Mouse (Mus musculus) ovary, postnatal 36 days (tissue): Measurements from ENCODE around the gene Polr2b.

Source experiments
- DNase-seq: peaks from one replicate; pipeline ENCODE4 v3.0.0; 2022; ENCODE audit warnings: low spot score, mixed read lengths

The Polr2b gene

DNA sequence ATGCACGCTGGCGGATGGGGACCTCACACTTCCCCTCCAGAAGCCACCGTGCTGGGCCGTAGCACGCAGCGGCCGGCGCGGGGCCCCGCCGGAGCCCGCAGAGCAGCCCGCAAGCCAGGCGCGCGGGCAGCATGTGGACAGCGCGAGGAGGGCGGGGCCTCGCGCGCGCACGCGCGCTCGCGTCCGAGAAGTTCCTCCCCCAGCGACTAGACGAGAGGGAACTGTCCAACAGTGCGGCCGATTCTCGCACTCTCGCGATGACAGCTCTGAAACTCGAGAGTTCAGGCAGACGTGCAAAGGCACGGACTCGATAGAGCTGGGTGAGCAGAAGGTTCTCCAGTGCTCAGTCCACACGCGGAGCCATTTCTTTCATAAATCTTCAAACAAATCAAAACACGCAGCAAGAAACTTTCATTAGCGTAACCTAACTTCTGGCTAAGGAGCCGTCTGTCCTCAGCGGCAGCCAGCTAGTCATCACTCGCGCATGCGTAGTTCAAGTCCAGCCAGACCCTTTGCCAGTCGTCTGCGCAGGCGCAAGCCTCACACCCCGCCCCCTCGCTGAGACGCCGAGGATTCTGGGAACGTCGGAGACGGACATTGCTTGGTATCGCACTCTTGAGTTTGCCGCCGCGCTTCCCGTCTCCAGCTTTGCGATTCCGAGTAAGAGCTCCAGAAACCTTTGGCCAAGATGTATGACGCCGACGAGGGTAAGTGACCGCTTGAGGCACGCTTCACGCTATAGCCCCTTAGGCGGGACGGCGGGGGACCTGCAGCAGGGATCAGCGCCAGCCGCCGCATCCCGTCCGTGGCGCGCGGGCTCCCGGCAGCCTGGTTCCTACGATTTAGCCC is at the start of gene Polr2b, which contains the start of gene Noa1:
Gene Polr2b, plus strand, starts transcription at position 224 of the 849 bp plus-strand sequence.
Gene Noa1, minus strand, starts transcription at position 161 of the 849 bp plus-strand sequence.
- DNase-seq, result peak; percentile 99

DNA sequence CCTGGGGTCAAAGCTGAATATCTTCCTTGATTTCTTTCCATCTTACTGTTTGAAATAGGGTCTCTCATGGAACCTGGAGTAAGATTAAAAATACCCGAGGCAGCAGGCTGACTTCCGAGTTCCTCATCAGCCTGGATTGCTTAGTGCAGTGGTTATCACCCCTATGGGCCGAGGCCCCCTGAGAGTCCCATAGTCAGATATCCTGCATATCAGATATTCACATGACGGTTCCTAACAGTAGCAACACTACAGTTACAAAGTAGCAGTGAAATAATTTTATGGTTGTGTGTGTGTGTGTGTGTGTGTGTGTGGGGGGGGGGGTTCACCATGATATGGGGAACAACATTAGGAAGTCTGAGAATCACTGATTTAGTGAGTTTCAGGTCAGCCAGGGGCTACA is 48.8 kb upstream of the Polr2b start:
- DNase-seq, result no peak

DNA sequence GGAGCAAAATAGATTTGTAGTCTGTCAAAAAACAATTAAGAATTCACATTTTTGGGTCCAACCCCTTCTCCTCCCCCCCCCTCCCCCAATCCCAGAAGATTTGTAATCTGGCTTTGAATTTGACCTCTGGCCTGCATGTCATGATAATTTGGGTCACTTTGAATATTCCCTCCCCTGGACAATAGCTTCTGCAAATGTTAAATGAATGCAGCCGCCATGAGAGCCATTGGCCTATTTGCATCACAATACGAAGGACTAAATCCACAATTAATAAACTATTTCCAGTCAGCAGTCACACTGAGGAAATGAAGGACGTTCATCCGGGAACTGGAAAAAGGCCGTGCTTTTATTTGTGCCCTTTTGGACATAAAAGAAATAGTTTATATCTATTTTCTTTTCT is 47.8 kb upstream of the Polr2b start:
- DNase-seq, result no peak

DNA sequence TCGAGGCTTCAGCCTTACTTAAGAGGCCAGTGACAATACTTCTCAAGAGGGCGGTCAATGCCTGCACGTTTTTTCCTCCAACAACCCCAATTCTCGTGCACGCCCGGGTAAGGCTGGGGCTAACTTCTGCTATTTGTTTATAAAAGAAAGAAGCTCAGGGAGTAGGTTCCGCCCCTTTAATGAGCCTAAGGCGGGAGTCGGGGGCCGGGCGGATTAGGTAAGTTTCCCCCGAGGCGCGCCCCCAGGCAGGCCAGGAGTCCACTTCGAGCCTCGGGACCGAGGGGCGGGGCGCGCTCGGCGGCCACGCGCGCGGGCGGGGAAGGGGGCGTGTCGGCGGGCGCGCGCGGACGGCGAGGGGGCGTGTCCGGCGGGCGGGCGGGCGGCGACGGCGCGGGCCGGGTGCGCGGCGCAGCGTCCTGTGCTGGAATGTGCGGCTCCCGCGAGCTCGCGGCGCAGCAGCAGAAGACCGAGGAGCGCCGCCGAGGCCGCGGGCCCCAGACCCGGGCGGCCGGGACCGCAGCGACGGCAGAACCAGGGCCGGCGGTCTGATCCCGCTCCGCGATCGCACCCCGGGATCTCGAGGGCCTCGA is 44.8 kb upstream of the Polr2b start, which contains the start of gene Rest:
Gene Rest, plus strand, starts transcription at position 411 of the 590 bp plus-strand sequence.
- DNase-seq, result peak; percentile 87

DNA sequence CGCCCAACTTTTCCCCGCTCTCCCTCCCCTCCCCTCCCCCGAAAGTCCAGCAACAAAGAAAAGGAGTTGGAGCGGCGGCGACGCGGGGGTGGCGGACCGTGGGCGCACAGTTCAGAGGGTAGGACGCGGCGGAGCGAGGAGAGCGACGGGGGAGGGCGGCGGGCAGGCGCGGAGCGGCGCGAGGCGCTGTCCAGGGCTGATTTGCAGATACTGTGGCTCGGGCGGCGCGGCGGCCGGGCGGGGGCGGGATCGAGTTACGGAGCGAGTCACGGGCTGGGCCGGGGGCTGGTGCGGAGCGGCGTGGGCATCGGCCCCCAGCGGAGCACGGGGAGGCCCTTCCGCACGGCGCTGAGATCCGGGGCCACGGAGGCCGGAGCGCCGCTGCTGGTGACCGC is 44.3 kb upstream of the Polr2b start:
- peak; percentile 84 for DNase-seq

DNA sequence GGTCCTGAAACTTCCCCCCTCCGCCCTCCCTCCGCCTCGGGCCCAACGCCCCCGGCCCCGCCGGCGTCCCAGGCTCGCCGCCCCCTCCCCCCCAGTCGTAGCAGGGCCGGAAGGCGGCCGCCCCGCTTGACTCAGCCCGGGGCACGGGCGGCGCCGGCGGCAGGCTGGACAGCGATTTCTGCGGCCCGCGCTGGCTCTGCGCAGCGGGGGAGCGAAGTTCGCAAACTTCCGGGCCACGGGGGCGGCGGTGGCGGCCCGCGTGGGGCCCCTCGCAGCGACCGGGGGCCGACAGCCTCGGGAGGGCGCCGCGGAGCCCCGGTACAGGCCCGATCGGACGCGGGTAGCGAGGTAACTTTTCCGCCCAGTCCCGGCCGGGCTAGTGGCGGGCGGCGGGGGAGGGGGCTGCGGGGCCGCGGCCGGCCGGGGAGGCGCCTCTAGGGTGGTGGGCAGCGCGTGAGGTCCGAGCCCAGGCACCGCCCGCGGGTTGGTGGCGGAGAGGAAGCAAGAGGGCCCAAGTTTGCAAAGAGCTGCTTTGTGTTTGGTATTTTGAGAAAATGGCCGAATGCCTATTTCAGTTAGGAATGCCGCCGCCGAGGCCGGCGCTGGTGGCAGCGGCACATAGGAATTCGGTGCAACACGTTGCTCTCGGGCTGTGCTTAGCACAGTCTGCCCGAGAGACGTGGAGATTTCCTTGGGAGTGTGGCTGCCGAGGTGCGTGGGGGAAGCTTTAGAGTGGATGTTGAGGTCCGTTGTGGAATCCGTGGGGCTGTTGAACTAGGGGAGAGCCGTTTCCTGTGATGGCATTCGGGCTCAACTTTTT is 43.7 kb upstream of the Polr2b start:
- DNase-seq, result peak; percentile 68

DNA sequence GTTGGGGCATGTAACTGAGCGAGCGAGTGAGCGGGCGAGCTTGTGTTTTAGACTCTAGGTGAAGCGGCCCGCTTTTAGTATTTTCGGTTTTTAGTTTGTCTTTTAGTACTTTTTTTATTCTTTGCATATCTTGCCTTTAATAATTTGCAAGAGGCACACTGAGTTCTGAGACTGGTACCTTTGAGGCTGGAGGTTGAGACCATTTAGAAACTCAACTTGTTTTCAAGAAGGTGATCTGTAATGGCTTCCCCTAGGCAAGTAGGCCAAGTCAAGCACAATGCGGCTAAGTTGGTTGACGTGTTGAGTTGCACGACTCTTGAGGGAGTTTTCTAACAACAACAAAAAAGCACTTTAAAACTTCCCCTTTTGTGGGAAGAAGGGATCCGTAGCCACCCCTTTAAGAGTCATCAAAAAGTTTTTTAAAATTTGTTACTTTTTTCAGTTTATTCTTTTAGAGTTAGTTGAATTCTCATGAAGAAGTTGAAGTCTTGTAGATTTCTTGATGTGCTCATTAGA is 43.0 kb upstream of the Polr2b start:
- DNase-seq, result no peak

DNA sequence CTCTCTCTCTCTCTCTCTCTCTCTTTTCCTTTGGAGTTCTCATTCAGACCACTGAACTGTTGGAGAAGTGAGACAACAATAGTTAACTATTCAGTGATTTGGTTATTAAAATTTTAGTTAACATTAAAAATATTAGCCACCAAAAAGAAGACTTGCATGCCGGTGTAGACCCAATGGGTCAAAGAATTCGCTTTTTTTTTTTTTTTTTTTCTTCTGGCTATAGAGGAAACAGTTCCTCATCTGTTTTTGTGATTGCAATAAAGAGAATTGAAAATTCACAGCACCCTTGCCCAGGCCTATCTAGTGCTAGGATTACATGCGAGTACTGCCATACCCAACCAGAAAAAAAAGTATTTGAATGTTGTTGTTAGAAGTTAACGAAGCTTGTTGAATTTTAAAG is 42.5 kb upstream of the Polr2b start:
- no peak for DNase-seq

DNA sequence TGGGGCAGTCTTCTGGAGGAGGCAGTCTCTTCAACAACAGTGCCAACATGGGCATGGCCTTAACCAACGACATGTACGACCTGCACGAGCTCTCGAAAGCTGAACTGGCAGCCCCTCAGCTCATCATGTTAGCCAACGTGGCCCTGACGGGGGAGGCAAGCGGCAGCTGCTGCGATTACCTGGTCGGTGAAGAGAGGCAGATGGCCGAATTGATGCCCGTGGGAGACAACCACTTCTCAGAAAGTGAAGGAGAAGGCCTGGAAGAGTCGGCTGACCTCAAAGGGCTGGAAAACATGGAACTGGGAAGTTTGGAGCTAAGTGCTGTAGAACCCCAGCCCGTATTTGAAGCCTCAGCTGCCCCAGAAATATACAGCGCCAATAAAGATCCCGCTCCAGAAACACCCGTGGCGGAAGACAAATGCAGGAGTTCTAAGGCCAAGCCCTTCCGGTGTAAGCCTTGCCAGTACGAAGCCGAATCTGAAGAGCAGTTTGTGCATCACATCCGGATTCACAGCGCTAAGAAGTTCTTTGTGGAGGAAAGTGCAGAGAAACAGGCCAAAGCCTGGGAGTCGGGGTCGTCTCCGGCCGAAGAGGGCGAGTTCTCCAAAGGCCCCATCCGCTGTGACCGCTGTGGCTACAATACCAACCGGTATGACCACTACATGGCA is 41.9 kb upstream of the Polr2b start:
- DNase-seq, result no peak

DNA sequence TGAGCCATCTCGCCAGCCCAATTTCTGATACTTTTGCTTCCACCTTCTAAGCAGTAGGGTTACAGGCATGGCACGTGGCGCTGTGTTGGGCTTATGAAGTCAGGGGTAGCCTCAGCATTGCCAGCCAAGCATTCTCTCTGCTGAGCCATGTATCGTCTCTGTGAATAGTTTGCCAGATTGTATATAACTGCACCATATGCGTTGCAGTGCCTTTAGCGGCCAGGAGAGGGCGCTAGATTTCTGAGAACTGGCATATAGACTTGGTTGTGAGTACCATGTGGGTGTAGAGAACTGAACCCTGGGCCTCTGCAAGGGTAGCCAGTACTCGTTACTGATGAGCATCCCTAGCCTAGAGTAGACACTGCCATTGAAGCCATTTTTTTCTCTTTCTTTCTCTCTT is 40.5 kb upstream of the Polr2b start:
- DNase-seq, result no peak

DNA sequence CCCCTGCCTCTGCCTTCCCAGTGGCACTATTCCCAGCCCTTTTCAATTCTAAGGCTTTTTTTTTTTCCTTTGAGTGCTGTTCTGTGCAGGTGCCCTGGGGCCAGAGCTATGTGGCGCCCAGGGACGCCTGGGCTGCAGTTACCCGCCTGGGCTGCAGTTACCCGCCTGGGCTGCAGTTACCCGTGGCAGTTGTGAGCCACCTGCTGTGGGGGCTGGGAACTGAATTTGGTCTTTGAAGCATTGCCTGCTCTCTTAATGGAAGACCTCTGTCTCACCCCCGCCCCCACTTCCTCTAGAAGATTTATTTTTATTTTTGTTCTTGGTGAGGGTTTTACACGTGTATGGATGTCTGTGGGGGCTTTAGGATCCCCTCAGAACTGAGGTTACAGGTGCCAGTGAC is 36.8 kb upstream of the Polr2b start:
- no peak for DNase-seq

DNA sequence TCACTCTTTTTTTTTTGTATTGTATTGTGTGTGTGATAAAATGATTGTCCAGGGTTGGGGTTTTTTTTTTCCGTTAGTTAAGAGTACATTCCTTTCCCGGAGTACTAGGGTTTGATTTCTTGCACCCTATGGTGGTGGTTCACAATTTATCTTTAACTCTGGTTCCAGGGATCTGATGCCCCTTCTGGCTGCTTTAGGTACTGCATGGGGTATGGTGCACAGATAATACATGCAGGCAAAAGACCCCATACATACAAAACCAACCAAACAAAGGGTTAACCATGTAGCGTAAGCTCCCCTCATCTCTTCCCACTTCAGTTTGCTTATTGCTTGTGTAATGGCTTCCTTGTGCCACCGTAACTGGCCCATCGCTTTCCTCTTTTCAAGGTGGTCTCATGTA is 34.0 kb upstream of the Polr2b start:
- no peak for DNase-seq

DNA sequence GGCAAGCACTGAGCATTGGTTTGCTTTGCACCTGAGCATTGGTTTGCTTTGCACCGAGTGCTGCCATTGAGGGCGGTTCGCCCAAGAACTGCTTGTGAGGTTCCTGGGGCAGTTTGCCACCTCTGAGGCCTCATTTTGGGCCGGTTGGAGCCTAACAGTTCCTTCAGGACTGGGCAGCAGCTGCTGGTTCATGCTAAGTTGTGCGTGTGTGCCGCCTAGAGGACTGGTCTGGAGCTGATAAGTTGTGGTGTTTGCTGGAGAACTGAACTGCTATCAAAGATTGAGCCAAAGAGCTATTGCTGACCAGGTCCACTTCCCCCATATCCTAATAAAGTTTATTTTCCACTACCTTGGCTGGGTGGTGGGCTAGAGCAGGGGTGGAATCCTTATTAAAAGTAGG is 32.7 kb upstream of the Polr2b start:
- no peak for DNase-seq

DNA sequence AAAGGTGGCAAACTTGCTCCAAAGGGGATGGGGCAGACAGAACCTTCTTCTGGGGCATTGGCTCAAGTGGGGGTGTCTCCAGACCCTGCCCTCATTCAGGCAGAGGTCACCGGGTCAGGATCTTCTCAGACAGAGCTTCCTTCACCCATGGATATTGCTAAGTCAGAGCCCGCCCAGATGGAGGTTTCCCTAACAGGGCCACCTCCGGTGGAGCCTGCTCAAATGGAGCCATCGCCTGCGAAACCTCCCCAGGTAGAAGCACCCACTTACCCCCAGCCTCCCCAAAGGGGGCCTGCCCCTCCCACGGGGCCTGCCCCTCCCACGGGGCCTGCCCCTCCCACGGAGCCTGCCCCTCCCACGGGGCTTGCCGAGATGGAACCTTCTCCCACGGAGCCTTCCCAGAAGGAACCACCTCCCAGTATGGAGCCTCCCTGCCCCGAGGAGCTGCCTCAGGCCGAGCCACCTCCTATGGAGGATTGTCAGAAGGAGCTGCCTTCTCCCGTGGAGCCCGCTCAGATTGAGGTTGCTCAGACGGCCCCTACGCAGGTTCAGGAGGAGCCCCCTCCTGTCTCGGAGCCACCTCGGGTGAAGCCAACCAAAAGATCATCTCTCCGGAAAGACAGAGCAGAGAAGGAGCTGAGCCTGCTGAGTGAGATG is 28.3 kb upstream of the Polr2b start:
- DNase-seq, result no peak

DNA sequence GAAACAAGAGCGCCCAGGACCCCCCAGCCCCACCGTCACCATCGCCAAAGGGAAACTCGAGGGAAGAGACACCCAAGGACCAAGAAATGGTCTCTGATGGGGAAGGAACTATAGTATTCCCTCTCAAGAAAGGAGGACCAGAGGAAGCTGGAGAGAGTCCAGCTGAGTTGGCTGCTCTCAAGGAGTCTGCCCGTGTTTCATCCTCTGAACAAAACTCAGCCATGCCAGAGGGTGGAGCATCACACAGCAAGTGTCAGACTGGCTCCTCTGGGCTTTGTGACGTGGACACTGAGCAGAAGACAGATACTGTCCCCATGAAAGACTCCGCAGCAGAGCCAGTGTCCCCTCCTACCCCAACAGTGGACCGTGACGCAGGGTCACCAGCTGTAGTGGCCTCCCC is 27.7 kb upstream of the Polr2b start:
- DNase-seq, result no peak

DNA sequence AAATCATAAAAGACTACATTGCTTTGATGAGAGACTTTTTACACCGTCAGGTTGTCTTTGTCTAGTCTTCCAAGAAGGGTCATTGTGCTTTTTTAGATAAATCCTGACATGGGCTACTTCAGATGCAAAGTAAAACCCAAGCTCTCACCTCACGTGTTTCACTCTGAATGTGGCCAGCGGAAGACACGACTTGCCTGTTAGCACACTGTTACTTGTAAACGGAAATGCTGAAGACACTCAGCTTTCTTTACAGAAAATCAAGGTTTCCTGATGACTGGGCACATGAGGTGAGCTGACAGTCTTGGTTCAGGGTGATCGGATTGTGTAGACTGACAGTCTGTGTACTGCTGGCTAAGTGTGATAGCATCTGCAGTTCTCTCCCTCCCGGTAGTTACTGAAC is 24.3 kb upstream of the Polr2b start:
- DNase-seq, result no peak

DNA sequence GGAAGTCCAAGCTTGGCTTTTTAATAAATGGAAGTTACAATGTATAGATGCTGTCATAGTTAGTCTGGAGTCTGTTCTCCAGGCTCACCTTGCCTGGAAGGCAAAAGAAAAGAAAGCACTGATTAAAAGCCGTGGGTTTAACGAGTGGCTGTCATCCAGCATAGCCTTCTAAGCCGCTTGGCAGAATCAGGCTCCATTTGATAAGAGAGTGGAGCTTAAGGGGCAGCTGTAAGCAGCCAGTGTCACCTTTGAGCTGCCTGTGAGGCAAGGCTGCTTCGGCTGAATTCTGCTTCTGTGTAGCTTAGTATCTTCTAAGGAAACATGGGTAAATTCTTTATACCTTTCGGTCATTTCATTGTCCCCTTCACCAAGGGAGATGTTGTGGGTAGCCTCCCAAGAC is 23.0 kb upstream of the Polr2b start:
- DNase-seq, result no peak

DNA sequence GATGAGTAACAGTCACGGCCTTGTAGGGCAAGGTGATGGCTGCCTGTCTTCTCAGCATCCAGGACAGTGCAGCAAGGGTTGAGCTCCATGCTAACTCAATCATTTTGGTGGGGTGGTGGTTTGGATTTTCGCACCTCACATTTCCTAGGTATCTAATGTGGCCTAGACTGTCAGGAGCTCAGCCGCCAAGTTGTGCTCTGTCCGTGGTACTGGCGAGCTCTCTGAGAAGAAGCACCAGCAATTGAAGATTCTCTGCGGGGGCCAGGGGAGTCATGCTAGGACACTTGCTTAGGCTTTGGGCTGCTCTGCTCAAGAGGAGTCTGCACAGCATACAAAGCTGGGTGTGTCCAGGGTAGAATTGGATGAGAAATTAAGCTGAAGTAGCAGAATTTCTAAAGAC is 22.0 kb upstream of the Polr2b start:
- DNase-seq, result no peak

DNA sequence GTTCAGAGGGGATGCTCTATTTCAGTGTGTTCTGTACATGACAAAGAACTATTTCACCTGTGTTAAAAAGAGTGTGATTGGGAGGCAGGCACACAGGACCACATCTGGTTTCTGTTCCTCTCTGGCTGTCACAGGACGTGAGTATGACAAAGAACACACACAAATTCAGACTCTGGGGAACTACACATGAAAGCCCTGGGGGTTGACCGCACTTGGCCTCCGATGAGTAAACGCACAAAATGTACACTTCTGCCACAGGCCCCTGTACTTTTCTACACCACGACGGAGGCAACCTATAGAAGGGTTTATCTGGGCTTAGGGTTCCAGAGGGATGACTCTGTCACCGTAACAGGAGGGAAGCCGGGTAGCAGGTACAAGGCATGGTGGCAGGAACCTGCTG is 20.3 kb upstream of the Polr2b start:
- DNase-seq, result no peak

DNA sequence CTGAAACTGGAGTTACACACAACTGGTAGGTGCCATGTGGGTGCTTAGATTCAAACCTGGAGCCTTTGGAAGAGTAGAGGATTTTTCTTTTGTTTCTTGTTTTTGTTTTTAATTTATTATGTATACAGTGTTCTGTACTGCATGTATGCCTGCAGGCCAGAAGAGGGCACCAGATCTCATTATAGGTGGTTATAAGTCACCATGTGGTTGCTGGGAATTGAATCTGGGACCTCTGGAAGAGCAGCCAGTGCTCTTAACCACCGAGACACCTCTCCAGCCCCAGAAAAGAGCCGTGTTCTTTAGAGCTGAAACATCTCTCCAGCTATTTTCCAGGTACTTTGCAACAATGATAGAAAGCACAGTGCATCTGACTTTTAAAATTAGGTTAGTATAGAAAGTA is 19.3 kb upstream of the Polr2b start:
- no peak for DNase-seq

DNA sequence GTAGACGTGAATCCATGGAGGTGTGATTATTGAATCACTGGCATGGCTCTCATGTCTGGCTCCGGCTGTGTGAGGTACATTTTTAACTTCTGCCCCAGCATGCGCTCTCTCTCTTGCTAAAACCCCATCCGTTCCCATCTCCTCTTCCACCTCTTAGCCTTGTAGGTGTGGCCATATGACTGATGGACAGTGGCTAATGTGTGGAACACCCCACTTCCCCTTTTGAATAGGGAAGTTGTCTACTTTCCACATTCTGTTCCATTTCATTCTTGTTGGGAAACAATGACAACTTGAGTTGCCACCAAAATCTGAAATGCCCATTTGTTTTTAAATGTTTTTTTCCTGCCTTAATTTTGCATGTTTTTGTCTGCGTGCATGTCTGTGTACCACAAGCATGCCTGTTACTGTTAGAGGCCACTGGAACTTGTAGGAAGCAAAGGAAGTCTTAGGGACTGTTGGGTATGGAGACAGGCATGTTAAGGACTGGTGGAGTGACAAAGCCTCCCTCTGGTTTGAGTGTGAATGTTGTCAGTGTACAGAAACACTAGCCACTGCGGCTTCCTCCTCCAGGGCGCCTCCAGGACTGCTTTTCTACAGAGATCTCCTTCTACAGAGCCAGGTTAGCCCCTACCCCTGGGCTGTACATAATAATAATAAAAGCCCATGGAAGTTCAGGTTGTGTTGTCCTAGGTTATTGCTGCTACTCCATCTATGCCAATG is 17.0 kb upstream of the Polr2b start:
- DNase-seq, result no peak
